In genomic region chr13:8784308-8785061, GRCm38 (mm10) we compare ENCODE assay signal across 10 mouse cellular contexts.
A peak's percentile ranks its signal among the peaks of the same experiment; 100 is the strongest.
DNase-seq lines count a peak whose midpoint lies in the region; ATAC-seq and TF ChIP-seq lines count a peak whose summit lies in the region.
"Had no signal": no experiment of that assay in that cellular context is flagged by ENCODE, and none has a peak within 500 bp of the region (broad histone marks: within the 10 kb centered on the region; RNA-seq: fewer than 3 reads in every experiment).

No protein-coding gene starts in this region.

- ATAC-seq in forebrain, embryonic 14.5 days, result peak; percentile 64
- ATAC-seq in midbrain, embryonic 12.5 days (ENCODE audit: low FRiP score, low read depth), result 0 out of 2 replicates have a peak, but pooled peaks have one; percentile 25
- ATAC-seq in midbrain, postnatal 0 days (ENCODE audit: low FRiP score), result no peak
- ATAC-seq in hindbrain, postnatal 0 days, result no peak; the same call in 1 of the 2 replicates
- ATAC-seq: intestine, embryonic 16.5 days had no signal

- no peaks in the 10 kb centered on the region for H3K4me1 ChIP-seq in forebrain, embryonic 14.5 days (ENCODE audit: control insufficient read depth, insufficient read depth, low read length)
- peaks cover 4% of the 10 kb centered on the region for H3K4me1 ChIP-seq in forebrain, embryonic 10.5 days
- no peaks in the 10 kb centered on the region for H3K4me1 ChIP-seq in midbrain, embryonic 12.5 days
- H3K4me1 ChIP-seq in midbrain, postnatal 0 days (ENCODE audit: insufficient read depth, low read length), result no peaks in the 10 kb centered on the region
- no peaks in the 10 kb centered on the region for H3K4me1 ChIP-seq in hindbrain, postnatal 0 days (ENCODE audit: insufficient read depth, low read length)

- H3K27me3 ChIP-seq in forebrain, embryonic 14.5 days (replicated peaks; ENCODE audit: control insufficient read depth, insufficient read depth, low read length), result no peaks in the 10 kb centered on the region
- H3K27me3 ChIP-seq in forebrain, embryonic 10.5 days (ENCODE audit: poor library complexity, severe bottlenecking), result no peaks in the 10 kb centered on the region
- H3K27me3 ChIP-seq in midbrain, embryonic 12.5 days, result no peaks in the 10 kb centered on the region
- H3K27me3 ChIP-seq in midbrain, postnatal 0 days (ENCODE audit: insufficient read depth, low read length), result no peaks in the 10 kb centered on the region
- no peaks in the 10 kb centered on the region for H3K27me3 ChIP-seq in hindbrain, postnatal 0 days (ENCODE audit: insufficient read depth, low read length)

- H3K36me3 ChIP-seq in forebrain, embryonic 14.5 days (ENCODE audit: control insufficient read depth, insufficient read depth, low read length), result no peaks in the 10 kb centered on the region
- no peaks in the 10 kb centered on the region for H3K36me3 ChIP-seq in forebrain, embryonic 10.5 days (replicated peaks)
- H3K36me3 ChIP-seq in midbrain, embryonic 12.5 days, result no peaks in the 10 kb centered on the region
- no peaks in the 10 kb centered on the region for H3K36me3 ChIP-seq in midbrain, postnatal 0 days (ENCODE audit: insufficient read depth, low read length)
- H3K36me3 ChIP-seq in hindbrain, postnatal 0 days (ENCODE audit: insufficient read depth, low read length), result no peaks in the 10 kb centered on the region

- no peak overlapping the region for H3K4me2 ChIP-seq in forebrain, embryonic 14.5 days (ENCODE audit: low read length)
- no peak overlapping the region for H3K4me2 ChIP-seq in midbrain, embryonic 12.5 days (replicated peaks)
- H3K4me2 ChIP-seq in midbrain, postnatal 0 days (ENCODE audit: low read depth, low read length, poor library complexity, severe bottlenecking), result no peak overlapping the region
- H3K4me2 ChIP-seq in hindbrain, postnatal 0 days (ENCODE audit: low read depth, low read length), result 0 out of 2 replicates have a peak overlapping the region, but pooled peaks have one; percentile 28

- H3K9ac ChIP-seq in forebrain, embryonic 14.5 days (ENCODE audit: low read length), result no peak overlapping the region
- H3K9ac ChIP-seq in midbrain, embryonic 12.5 days (replicated peaks), result no peak overlapping the region
- H3K9ac ChIP-seq in midbrain, postnatal 0 days (replicated peaks; ENCODE audit: low read length, poor library complexity, severe bottlenecking), result no peak overlapping the region
- H3K9ac ChIP-seq in hindbrain, postnatal 0 days (replicated peaks; ENCODE audit: low read length), result no peak overlapping the region

- H3K27ac ChIP-seq in forebrain, embryonic 14.5 days (ENCODE audit: low read depth, low read length), result no peak overlapping the region
- H3K27ac ChIP-seq in forebrain, embryonic 10.5 days, result no peak overlapping the region
- no peak overlapping the region for H3K27ac ChIP-seq in midbrain, embryonic 12.5 days (replicated peaks)
- no peak overlapping the region for H3K27ac ChIP-seq in midbrain, postnatal 0 days (ENCODE audit: low read depth, low read length)
- H3K27ac ChIP-seq in hindbrain, postnatal 0 days, result no peak overlapping the region
- H3K27ac ChIP-seq: macrophage had no signal

- no peaks in the 10 kb centered on the region for H3K9me3 ChIP-seq in forebrain, embryonic 14.5 days (replicated peaks; ENCODE audit: control insufficient read depth, low read length)
- H3K9me3 ChIP-seq in forebrain, embryonic 10.5 days, result no peaks in the 10 kb centered on the region
- no peaks in the 10 kb centered on the region for H3K9me3 ChIP-seq in midbrain, embryonic 12.5 days
- no peaks in the 10 kb centered on the region for H3K9me3 ChIP-seq in midbrain, postnatal 0 days (ENCODE audit: low read length)
- H3K9me3 ChIP-seq in hindbrain, postnatal 0 days (ENCODE audit: low read length), result no peaks in the 10 kb centered on the region

- H3K4me3 ChIP-seq in forebrain, embryonic 14.5 days (ENCODE audit: low read depth, low read length), result no peak overlapping the region
- no peak overlapping the region for H3K4me3 ChIP-seq in forebrain, embryonic 10.5 days
- H3K4me3 ChIP-seq in midbrain, embryonic 12.5 days, result no peak overlapping the region
- H3K4me3 ChIP-seq in midbrain, postnatal 0 days (ENCODE audit: low read depth, low read length), result no peak overlapping the region
- no peak overlapping the region for H3K4me3 ChIP-seq in hindbrain, postnatal 0 days (ENCODE audit: low read length)

- TF ChIP-seq CTCF in midbrain, postnatal 0 days (IDR thresholded peaks at IDR 0.05), result no peak
- no peak for TF ChIP-seq CTCF in hindbrain, postnatal 0 days (IDR thresholded peaks at IDR 0.05; ENCODE audit: low read depth)

- peak; percentile 57 for DNase-seq in forebrain, embryonic 14.5 days (ENCODE audit: low spot score)
- no peak for DNase-seq in forebrain, embryonic 10.5 days (ENCODE audit: extremely low spot score, low spot score)
- DNase-seq in midbrain, postnatal 0 days (ENCODE audit: low spot score), result no peak
- no peak for DNase-seq in hindbrain, postnatal 0 days (ENCODE audit: low spot score)
- no peak for DNase-seq in kidney, adult 18-20 months
- DNase-seq in yolk sac, embryonic 10.5 days (ENCODE audit: low spot score), result no peak
- no peak for DNase-seq in left cerebral cortex, postnatal 14 days (ENCODE audit: low spot score in 2 of 2)

- WGBS in forebrain, embryonic 14.5 days, result 79% methylated on average over 14 of the region's 14 CpGs
- WGBS in forebrain, embryonic 10.5 days, result 88% methylated on average over 14 of the region's 14 CpGs
- WGBS in midbrain, embryonic 12.5 days, result 84% methylated on average over 14 of the region's 14 CpGs
- 71% methylated on average over 14 of the region's 14 CpGs for WGBS in midbrain, postnatal 0 days
- WGBS in hindbrain, postnatal 0 days, result 86% methylated on average over 14 of the region's 14 CpGs

- intact Hi-C loops in left cerebral cortex, postnatal 14 days (cut with DNase I), result loop anchor here (5.0 kb wide), 1 partner anchor 1947 kb away; no protein-coding TSS in a partner anchor

Comparison
In these comparisons a context has a peak if more than half of its experiments do, and no peak if none do; other contexts are left out.
1. ATAC-seq: peak in forebrain, embryonic 14.5 days (single experiment) and midbrain, embryonic 12.5 days (single experiment); none in midbrain, postnatal 0 days (single experiment) and hindbrain, postnatal 0 days (single experiment).